Mouse (Mus musculus): ENCODE results near the gene Dgcr2. TPM values are rescaled to one million over a fixed set of nuclear protein-coding genes. Genes with fewer than 3 reads are reported as not detected.

Dgcr2 gene
- total RNA-seq, 1 experiment from 2014 or later: 62.7 TPM

- no peak for ATAC-seq (replicated peaks in 1 of 2; ENCODE audit: insufficient read depth in 1 of 2, low FRiP score in 2 of 2, low TSS enrichment in 1 of 2, low read depth in 1 of 2, poor library complexity in 2 of 2, severe bottlenecking in 2 of 2)
These were observed 65.5 kb downstream of the Dgcr2 start, which contains the start of gene B830017H08Rik for GRCm38 (mm10) chr16:17832821-17833220. Gene B830017H08Rik (plus strand): TSS chr16:17833121.

GRCm38 (mm10) chr16:17831781-17832180 lies 66.6 kb downstream of the Dgcr2 start:
- ATAC-seq (replicated peaks in 1 of 2; ENCODE audit: insufficient read depth in 1 of 2, low FRiP score in 2 of 2, low TSS enrichment in 1 of 2, low read depth in 1 of 2, poor library complexity in 2 of 2, severe bottlenecking in 2 of 2): 0 out of 4 replicates have a peak, but pooled peaks of 1 of the 2 experiments have one; percentile 29

GRCm38 (mm10) chr16:17830385-17831178 lies 67.8 kb downstream of the Dgcr2 start:
- ATAC-seq (replicated peaks in 1 of 2; ENCODE audit: insufficient read depth in 1 of 2, low FRiP score in 2 of 2, low TSS enrichment in 1 of 2, low read depth in 1 of 2, poor library complexity in 2 of 2, severe bottlenecking in 2 of 2): no peak

- ATAC-seq (replicated peaks in 1 of 2; ENCODE audit: insufficient read depth in 1 of 2, low FRiP score in 2 of 2, low TSS enrichment in 1 of 2, low read depth in 1 of 2, poor library complexity in 2 of 2, severe bottlenecking in 2 of 2): no peak
These were observed 69.5 kb downstream of the Dgcr2 start for GRCm38 (mm10) chr16:17828867-17829266.

GRCm38 (mm10) chr16:17828229-17828628 lies 70.1 kb downstream of the Dgcr2 start:
- ATAC-seq (replicated peaks in 1 of 2; ENCODE audit: insufficient read depth in 1 of 2, low FRiP score in 2 of 2, low TSS enrichment in 1 of 2, low read depth in 1 of 2, poor library complexity in 2 of 2, severe bottlenecking in 2 of 2): no peak

- ATAC-seq (replicated peaks in 1 of 2; ENCODE audit: insufficient read depth in 1 of 2, low FRiP score in 2 of 2, low TSS enrichment in 1 of 2, low read depth in 1 of 2, poor library complexity in 2 of 2, severe bottlenecking in 2 of 2): no peak
These were observed 71.9 kb downstream of the Dgcr2 start for GRCm38 (mm10) chr16:17826500-17826899.

- ATAC-seq (replicated peaks in 1 of 2; ENCODE audit: insufficient read depth in 1 of 2, low FRiP score in 2 of 2, low TSS enrichment in 1 of 2, low read depth in 1 of 2, poor library complexity in 2 of 2, severe bottlenecking in 2 of 2): no peak
These were observed 81.8 kb downstream of the Dgcr2 start for GRCm38 (mm10) chr16:17816528-17816927.

- ATAC-seq (replicated peaks in 1 of 2; ENCODE audit: insufficient read depth in 1 of 2, low FRiP score in 2 of 2, low TSS enrichment in 1 of 2, low read depth in 1 of 2, poor library complexity in 2 of 2, severe bottlenecking in 2 of 2): peak; percentile 89 to 90
These were observed 82.7 kb downstream of the Dgcr2 start for GRCm38 (mm10) chr16:17815411-17816402.

GRCm38 (mm10) chr16:17813173-17813572 lies 85.2 kb downstream of the Dgcr2 start:
- ATAC-seq (replicated peaks in 1 of 2; ENCODE audit: insufficient read depth in 1 of 2, low FRiP score in 2 of 2, low TSS enrichment in 1 of 2, low read depth in 1 of 2, poor library complexity in 2 of 2, severe bottlenecking in 2 of 2): no peak

GRCm38 (mm10) chr16:17812120-17812519 lies 86.2 kb downstream of the Dgcr2 start:
- no peak; a peak in 1 of 4 replicates for ATAC-seq (replicated peaks in 1 of 2; ENCODE audit: insufficient read depth in 1 of 2, low FRiP score in 2 of 2, low TSS enrichment in 1 of 2, low read depth in 1 of 2, poor library complexity in 2 of 2, severe bottlenecking in 2 of 2)

GRCm38 (mm10) chr16:17809711-17810110 lies 88.7 kb downstream of the Dgcr2 start:
- no peak for ATAC-seq (replicated peaks in 1 of 2; ENCODE audit: insufficient read depth in 1 of 2, low FRiP score in 2 of 2, low TSS enrichment in 1 of 2, low read depth in 1 of 2, poor library complexity in 2 of 2, severe bottlenecking in 2 of 2)

- ATAC-seq (replicated peaks in 1 of 2; ENCODE audit: insufficient read depth in 1 of 2, low FRiP score in 2 of 2, low TSS enrichment in 1 of 2, low read depth in 1 of 2, poor library complexity in 2 of 2, severe bottlenecking in 2 of 2): no peak
These were observed 89.2 kb downstream of the Dgcr2 start for GRCm38 (mm10) chr16:17809125-17809524.

GRCm38 (mm10) chr16:17807192-17808009 lies 91.0 kb downstream of the Dgcr2 start:
- peak; percentile 77 to 88 for ATAC-seq (replicated peaks in 1 of 2; ENCODE audit: insufficient read depth in 1 of 2, low FRiP score in 2 of 2, low TSS enrichment in 1 of 2, low read depth in 1 of 2, poor library complexity in 2 of 2, severe bottlenecking in 2 of 2)

GRCm38 (mm10) chr16:17806581-17807191 lies 91.7 kb downstream of the Dgcr2 start:
- no peak for ATAC-seq (replicated peaks in 1 of 2; ENCODE audit: insufficient read depth in 1 of 2, low FRiP score in 2 of 2, low TSS enrichment in 1 of 2, low read depth in 1 of 2, poor library complexity in 2 of 2, severe bottlenecking in 2 of 2)

GRCm38 (mm10) chr16:17804982-17805381 lies 93.4 kb downstream of the Dgcr2 start:
- ATAC-seq (replicated peaks in 1 of 2; ENCODE audit: insufficient read depth in 1 of 2, low FRiP score in 2 of 2, low TSS enrichment in 1 of 2, low read depth in 1 of 2, poor library complexity in 2 of 2, severe bottlenecking in 2 of 2): no peak

- no peak for ATAC-seq (replicated peaks in 1 of 2; ENCODE audit: insufficient read depth in 1 of 2, low FRiP score in 2 of 2, low TSS enrichment in 1 of 2, low read depth in 1 of 2, poor library complexity in 2 of 2, severe bottlenecking in 2 of 2)
These were observed 93.9 kb downstream of the Dgcr2 start for GRCm38 (mm10) chr16:17804449-17804912.

Measured in hematopoietic stem cell, adult 5-6 weeks (primary cell).